ENCODE assay signal across 9 mouse cellular contexts in genomic region chr5:139098991-139099972, GRCm38 (mm10). TPM values are rescaled to one million over a fixed set of nuclear protein-coding genes. Genes with fewer than 3 reads are reported as not detected.
A peak's percentile ranks its signal among the peaks of the same experiment; 100 is the strongest.
DNase-seq lines count a peak whose midpoint lies in the region; ATAC-seq and TF ChIP-seq lines count a peak whose summit lies in the region.
"Had no signal": no experiment of that assay in that cellular context is flagged by ENCODE, and none has a peak within 500 bp of the region (broad histone marks: within the 10 kb centered on the region; RNA-seq: fewer than 3 reads in every experiment).

No protein-coding gene starts in this region.

- WGBS in neural tube, embryonic 15.5 days = 48% methylated on average over 12 of the region's 12 CpGs
- 46% methylated on average over 12 of the region's 12 CpGs for WGBS in stomach, postnatal 0 days

- peaks cover 26% of the 10 kb centered on the region for H3K36me3 ChIP-seq in neural tube, embryonic 15.5 days
- no peaks in the 10 kb centered on the region for H3K36me3 ChIP-seq in stomach, postnatal 0 days (ENCODE audit: control insufficient read depth, insufficient read depth, low read length)
- H3K36me3 ChIP-seq: limb, embryonic 13.5 days had no signal

- peaks cover 13% of the 10 kb centered on the region for H3K4me1 ChIP-seq in neural tube, embryonic 15.5 days
- H3K4me1 ChIP-seq in stomach, postnatal 0 days (replicated peaks; ENCODE audit: control insufficient read depth, insufficient read depth) = no peaks in the 10 kb centered on the region

- no peak overlapping the region for H3K4me3 ChIP-seq in neural tube, embryonic 15.5 days (replicated peaks)
- H3K4me3 ChIP-seq in stomach, postnatal 0 days (ENCODE audit: low read depth, low read length) = no peak overlapping the region
- H3K4me3 ChIP-seq: limb, embryonic 13.5 days had no signal

- ATAC-seq in neural tube, embryonic 15.5 days (ENCODE audit: low FRiP score) = no peak
- peak; percentile 20; the same call in 1 of the 2 replicates for ATAC-seq in stomach, postnatal 0 days (ENCODE audit: low FRiP score, low TSS enrichment)

- no peaks in the 10 kb centered on the region for H3K27me3 ChIP-seq in neural tube, embryonic 15.5 days (replicated peaks)
- H3K27me3 ChIP-seq in stomach, postnatal 0 days (ENCODE audit: control insufficient read depth, insufficient read depth, low read length) = no peaks in the 10 kb centered on the region
- H3K27me3 ChIP-seq: limb, embryonic 13.5 days had no signal

- 0 out of 2 replicates have a peak overlapping the region, but pooled peaks have one; percentile 11 for H3K27ac ChIP-seq in neural tube, embryonic 15.5 days (replicated peaks)
- H3K27ac ChIP-seq in stomach, postnatal 0 days (replicated peaks) = no peak overlapping the region
- H3K27ac ChIP-seq: limb, embryonic 13.5 days had no signal

- no peak for TF ChIP-seq CTCF in stomach, postnatal 0 days (IDR thresholded peaks at IDR 0.05; ENCODE audit: low read depth)

- H3K9ac ChIP-seq in neural tube, embryonic 15.5 days (replicated peaks) = no peak overlapping the region
- H3K9ac ChIP-seq in stomach, postnatal 0 days (ENCODE audit: low read length) = no peak overlapping the region
- H3K9ac ChIP-seq: limb, embryonic 13.5 days had no signal

- H3K4me2 ChIP-seq in neural tube, embryonic 15.5 days = no peak overlapping the region
- H3K4me2 ChIP-seq in stomach, postnatal 0 days (replicated peaks; ENCODE audit: low read depth) = no peak overlapping the region
- H3K4me2 ChIP-seq: limb, embryonic 13.5 days had no signal

- DNase-seq in adrenal gland, adult (ENCODE audit: inconsistent age in 2 of 2, low spot score in 1 of 2) = peak; percentile 38 to 46
- no peak for DNase-seq in adrenal gland, postnatal 14 days
- no peak for DNase-seq in neural tube, embryonic 10.5 days (ENCODE audit: extremely low spot score, low spot score)
- DNase-seq in heart, adult 9 months (ENCODE audit: low spot score in 2 of 2) = peak; percentile 55 to 58
- peak; percentile 61 to 75 for DNase-seq in left cerebral cortex, adult 18-20 months (ENCODE audit: low spot score in 2 of 2)
- no peak for DNase-seq in stomach, postnatal 0 days (ENCODE audit: low spot score)
- no peak for DNase-seq in urinary bladder, postnatal 10 days (ENCODE audit: low spot score)

- TF ChIP-seq EP300 in stomach, postnatal 0 days (optimal IDR thresholded peaks at IDR 0.05) = no peak

- H3K9me3 ChIP-seq in neural tube, embryonic 15.5 days (replicated peaks) = 0 out of 2 replicates have a peak, but pooled peaks cover 2% of the 10 kb centered on the region
- 0 out of 2 replicates have a peak, but pooled peaks cover 6% of the 10 kb centered on the region for H3K9me3 ChIP-seq in stomach, postnatal 0 days (ENCODE audit: control insufficient read depth, low read length)
- H3K9me3 ChIP-seq: limb, embryonic 13.5 days had no signal

RNA-seq across cellular contexts. Expression of gene Prkar1b, which starts 50.5 kb away (rescaled TPM):
- total RNA-seq in adrenal gland, postnatal 14 days (2021) = 16.4 and 20.0 TPM in 2 replicates
- 272 and 321 TPM in 2 replicates for polyA plus RNA-seq in neural tube, embryonic 15.5 days (2015; fragmentation: Nextera tagmentation; extraction: Ambion mirVana)
- 100 to 1,000 TPM; 762 to 804 TPM for total RNA-seq in left cerebral cortex, adult 18-20 months (2021)
- polyA plus RNA-seq in stomach, postnatal 0 days (2015; fragmentation: Nextera tagmentation; extraction: Ambion mirVana) = 9.6 and 10.6 TPM in 2 replicates

RNA-seq across cellular contexts. Expression of gene Dnaaf5, which starts 50.7 kb away (rescaled TPM):
- 18.9 and 20.4 TPM in 2 replicates for total RNA-seq in adrenal gland, postnatal 14 days (2021)
- polyA plus RNA-seq in neural tube, embryonic 15.5 days (2015; fragmentation: Nextera tagmentation; extraction: Ambion mirVana) = 3.9 and 4.6 TPM in 2 replicates
- 1 to 10 TPM; 7.1 to 9.0 TPM for total RNA-seq in left cerebral cortex, adult 18-20 months (2021)
- 1.9 and 2.3 TPM in 2 replicates for polyA plus RNA-seq in stomach, postnatal 0 days (2015; fragmentation: Nextera tagmentation; extraction: Ambion mirVana)

Comparison
In these comparisons a context has a peak if more than half of its experiments do, and no peak if none do; other contexts are left out.
1. DNase-seq: peak in adrenal gland, adult (2 of 2), heart, adult 9 months (2 of 2) and left cerebral cortex, adult 18-20 months (2 of 2); none in adrenal gland, postnatal 14 days (single experiment), neural tube, embryonic 10.5 days (single experiment), stomach, postnatal 0 days (single experiment) and urinary bladder, postnatal 10 days (single experiment).
2. RNA of gene Prkar1b, which starts 50.5 kb away (total RNA-seq): 762 to 804 TPM in left cerebral cortex, adult 18-20 months; 16.4 to 20.0 TPM in adrenal gland, postnatal 14 days; every median in the first group is over 10 times any median in the second.